Mouse (Mus musculus) ES-Bruce4 (cell line): ENCODE measurements at regions not wholly inside any gene's neighbourhood (a gene's known extent, or its start where the extent isn't known, plus 50 kb on each side); places are given as distances from the start of the nearest gene placed in this dataset.

Experiments used
- H3K27ac ChIP-seq: 2 replicates; pipeline ENCODE4 v1.5.1; 2012; ENCODE audit warnings: low read length, inconsistent platforms; ENCODE audit not compliant: insufficient read depth
- H3K27me3 ChIP-seq: 2 replicates; pipeline ENCODE4 v1.6.1; 2012; ENCODE audit warnings: mild to moderate bottlenecking, low read length, inconsistent platforms; ENCODE audit not compliant: control insufficient read depth, poor library complexity, insufficient read depth, severe bottlenecking
- H3K36me3 ChIP-seq: 2 replicates; pipeline ENCODE4 v1.6.1; 2012; ENCODE audit warnings: inconsistent platforms, mild to moderate bottlenecking, low read length, moderate library complexity; ENCODE audit not compliant: control insufficient read depth, poor library complexity, insufficient read depth, severe bottlenecking
- H3K4me1 ChIP-seq: one replicate; pipeline ENCODE4 v1.8.1; 2011; ENCODE audit warnings: low read length; ENCODE audit not compliant: control insufficient read depth, insufficient read depth
- H3K4me3 ChIP-seq: 2 replicates; pipeline ENCODE4 v1.5.1; 2011; ENCODE audit warnings: low read depth, mild to moderate bottlenecking, low read length
- H3K9ac ChIP-seq: 2 replicates; pipeline ENCODE4 v1.6.1; 2012; ENCODE audit warnings: low read depth, mild to moderate bottlenecking, inconsistent platforms; ENCODE audit not compliant: poor library complexity, severe bottlenecking
- H3K9me3 ChIP-seq: replicated peaks from 2 replicates; pipeline ENCODE4 v1.6.1; 2012; ENCODE audit warnings: mild to moderate bottlenecking, low read length, inconsistent platforms; ENCODE audit not compliant: control insufficient read depth, poor library complexity, insufficient read depth, severe bottlenecking
- CTCF ChIP-seq: IDR thresholded peaks from one replicate; pipeline ENCODE4 v1.8.1; 2011; ENCODE audit warnings: low read depth, low read length
- EP300 ChIP-seq: IDR thresholded peaks from 2 replicates; pipeline ENCODE4 v1.6.1; 2011; ENCODE audit warnings: low read depth, low read length; ENCODE audit not compliant: insufficient read depth
- POLR2A ChIP-seq: IDR thresholded peaks from one replicate; pipeline ENCODE4 v1.8.1; 2011; ENCODE audit warnings: low read length; ENCODE audit not compliant: insufficient read depth

DNA sequence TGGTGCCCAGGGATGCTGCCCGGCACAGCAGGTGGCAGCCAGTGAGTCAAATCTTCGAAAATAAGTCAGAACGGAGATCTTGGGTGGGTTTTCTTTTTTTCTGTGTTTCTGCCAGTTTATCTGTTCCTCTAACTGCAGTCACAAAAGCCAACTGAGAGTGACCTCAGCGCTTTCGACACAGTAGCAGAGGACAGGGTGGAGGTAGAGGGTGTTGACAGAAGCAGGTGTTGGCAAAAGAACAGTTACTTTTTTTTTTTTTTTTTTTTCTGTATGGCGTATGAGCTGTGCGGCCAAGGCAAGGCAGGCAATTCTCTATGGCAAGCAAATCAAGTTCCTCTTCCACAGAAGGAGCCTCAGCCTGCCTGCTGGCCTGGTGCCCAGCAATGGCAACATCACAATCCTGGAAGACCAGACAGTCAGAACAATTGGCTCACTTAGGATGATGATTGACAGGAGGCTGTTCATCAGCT lies 93.6 kb downstream of the Foxb1 start:
- no peak overlapping the region for H3K9ac ChIP-seq
- no peaks in the 10 kb centered on the region for H3K36me3 ChIP-seq
- H3K4me3 ChIP-seq: no peak overlapping the region
- H3K27me3 ChIP-seq: peaks cover 3% of the 10 kb centered on the region; the same call in 1 of the 2 replicates
- H3K9me3 ChIP-seq: no peaks in the 10 kb centered on the region
- no peaks in the 10 kb centered on the region for H3K4me1 ChIP-seq
- TF ChIP-seq EP300 (no peak), POLR2A (no peak), CTCF (no peak)
- H3K27ac ChIP-seq: no peak overlapping the region

DNA sequence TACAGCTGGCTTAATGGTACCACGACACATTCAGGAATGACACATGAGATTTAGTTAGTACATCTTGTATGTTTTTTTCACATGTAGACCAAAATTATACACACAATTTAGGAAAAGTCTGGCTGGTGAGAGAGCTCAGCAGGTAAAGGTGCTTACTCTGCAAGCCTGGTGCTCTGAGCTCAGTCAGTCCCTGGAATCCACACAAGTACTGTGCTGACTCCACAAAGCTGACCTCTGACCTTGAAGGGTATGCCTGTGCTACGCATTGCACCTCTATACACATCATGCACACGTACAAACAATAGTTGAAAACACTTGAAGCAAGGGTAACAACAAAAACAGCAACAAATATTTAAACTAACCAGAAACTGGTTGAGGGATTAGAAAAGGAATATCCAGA lies 96.5 kb downstream of the Foxb1 start:
- no peaks in the 10 kb centered on the region for H3K9me3 ChIP-seq
- no peaks in the 10 kb centered on the region for H3K27me3 ChIP-seq
- no peak overlapping the region for H3K9ac ChIP-seq
- no peaks in the 10 kb centered on the region for H3K4me1 ChIP-seq
- H3K4me3 ChIP-seq: no peak overlapping the region
- no peak for TF ChIP-seq CTCF
- TF ChIP-seq POLR2A: no peak
- TF ChIP-seq EP300: no peak
- H3K27ac ChIP-seq: no peak overlapping the region
- no peaks in the 10 kb centered on the region for H3K36me3 ChIP-seq

DNA sequence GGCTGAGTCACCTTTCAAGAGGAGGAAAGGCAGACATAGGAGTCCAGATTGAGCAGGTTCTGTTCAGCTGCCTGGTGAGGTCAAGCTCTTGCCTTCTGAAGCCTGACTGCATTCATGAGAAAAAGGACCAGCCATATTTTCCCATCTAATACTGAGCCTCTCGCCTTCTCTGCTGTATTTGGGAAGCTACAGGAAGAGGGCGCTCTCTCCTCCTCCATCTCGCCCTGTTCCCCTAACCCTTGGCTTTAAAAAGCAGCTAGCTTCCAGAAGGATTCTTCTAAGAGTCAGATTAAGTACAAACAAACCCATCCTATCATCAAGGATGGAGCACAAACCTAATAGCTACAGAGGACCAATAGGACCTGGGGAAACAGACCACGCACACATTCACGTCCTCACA lies 98.3 kb downstream of the Foxb1 start:
- Histone ChIP-seq H3K9me3 (no peaks in the 10 kb centered on the region), H3K9ac (no peak overlapping the region), H3K4me1 (no peaks in the 10 kb centered on the region), H3K27ac (no peak overlapping the region), H3K36me3 (no peaks in the 10 kb centered on the region), H3K27me3 (no peaks in the 10 kb centered on the region), H3K4me3 (no peak overlapping the region)
- TF ChIP-seq POLR2A (no peak), CTCF (peak; percentile 68)

DNA sequence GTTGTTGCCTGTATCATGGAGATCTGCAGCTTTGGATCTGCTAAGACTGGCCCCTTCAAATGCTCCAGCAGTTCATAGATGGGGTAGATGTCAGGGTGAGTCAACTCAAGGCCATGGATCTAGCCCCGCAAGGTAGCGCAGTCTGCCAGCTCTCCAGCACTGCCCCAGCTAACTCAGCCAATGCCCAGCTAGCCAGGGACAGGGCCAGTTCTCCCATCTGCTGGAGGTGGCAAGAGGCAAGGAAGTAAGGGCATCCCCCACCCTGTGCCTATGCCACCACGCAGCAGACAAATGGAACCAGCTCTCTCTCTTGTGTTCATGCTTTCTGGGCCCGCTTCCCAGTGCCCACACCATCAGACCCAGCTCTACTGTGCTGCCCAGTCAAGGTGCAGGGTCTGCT lies 102.5 kb downstream of the Foxb1 start:
- Histone ChIP-seq H3K36me3 (no peaks in the 10 kb centered on the region), H3K4me1 (no peaks in the 10 kb centered on the region), H3K27me3 (no peaks in the 10 kb centered on the region; the same call in 1 of the 2 replicates), H3K9me3 (no peaks in the 10 kb centered on the region), H3K27ac (no peak overlapping the region), H3K9ac (no peak overlapping the region), H3K4me3 (no peak overlapping the region)
- TF ChIP-seq POLR2A (no peak), EP300 (no peak), CTCF (no peak)

DNA sequence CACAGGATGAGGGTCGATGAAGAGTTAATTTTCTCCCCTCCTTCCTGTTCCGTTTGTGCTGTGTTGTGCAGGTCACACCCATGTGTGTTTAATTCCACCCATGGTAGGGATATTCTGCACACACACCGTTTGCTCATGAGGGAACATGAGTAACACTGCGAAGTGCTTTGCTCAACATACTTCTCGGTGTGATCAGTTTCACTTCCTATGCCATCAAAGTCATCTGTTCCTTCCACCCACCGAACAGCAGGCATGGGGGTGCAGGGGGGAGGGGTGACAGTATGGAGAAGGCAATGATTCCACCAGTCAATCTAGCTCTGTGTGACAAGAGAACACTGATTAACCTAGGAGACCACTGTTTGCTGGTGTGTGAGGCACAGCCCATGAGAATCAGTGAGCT lies 104.7 kb downstream of the Foxb1 start:
- no peak overlapping the region for H3K27ac ChIP-seq
- H3K4me3 ChIP-seq: no peak overlapping the region
- H3K9ac ChIP-seq: no peak overlapping the region
- TF ChIP-seq POLR2A: no peak
- TF ChIP-seq CTCF: no peak
- no peak for TF ChIP-seq EP300
- no peaks in the 10 kb centered on the region for H3K4me1 ChIP-seq
- H3K36me3 ChIP-seq: no peaks in the 10 kb centered on the region
- H3K9me3 ChIP-seq: no peaks in the 10 kb centered on the region
- no peaks in the 10 kb centered on the region; the same call in 1 of the 2 replicates for H3K27me3 ChIP-seq

DNA sequence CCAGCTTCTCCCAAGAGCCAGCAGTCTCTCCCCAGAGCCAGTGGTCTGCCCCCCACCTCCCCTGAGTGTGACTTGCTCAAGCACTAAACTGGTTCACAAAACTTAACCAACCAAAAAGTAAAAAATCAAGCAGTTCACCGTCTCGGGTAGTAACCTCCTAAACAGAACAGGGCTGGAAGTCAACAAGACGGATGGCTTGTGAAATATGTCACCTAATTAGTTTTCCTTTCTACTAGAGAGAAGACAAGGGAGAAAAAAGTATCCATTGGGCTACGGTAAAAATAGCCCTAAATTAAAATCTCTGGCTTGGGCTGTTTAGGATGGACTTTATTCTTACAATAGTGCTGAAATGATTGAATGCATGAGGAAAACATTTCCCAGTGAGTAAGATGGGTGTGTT lies 108.6 kb downstream of the Foxb1 start:
- no peak for TF ChIP-seq EP300
- no peak for TF ChIP-seq CTCF
- no peak for TF ChIP-seq POLR2A
- H3K9ac ChIP-seq: no peak overlapping the region
- no peaks in the 10 kb centered on the region for H3K4me1 ChIP-seq
- no peaks in the 10 kb centered on the region for H3K9me3 ChIP-seq
- no peak overlapping the region for H3K4me3 ChIP-seq
- H3K27ac ChIP-seq: no peak overlapping the region
- no peaks in the 10 kb centered on the region for H3K36me3 ChIP-seq
- H3K27me3 ChIP-seq: no peaks in the 10 kb centered on the region; the same call in 1 of the 2 replicates
